Mouse (Mus musculus) lung, adult 2 months (tissue): ENCODE data around the gene Rfx4.

Source experiments
- CTCF ChIP-seq: fragments of 200-500 bp; IDR thresholded peaks from 2 replicates; pipeline ENCODE4 v1.5.1; 2011; ENCODE audit warnings: mild to moderate bottlenecking, low read length, control low read depth; ENCODE audit not compliant: insufficient read depth
- POLR2A ChIP-seq: fragments of 200-500 bp; IDR thresholded peaks from 2 replicates; pipeline ENCODE4 v1.6.1; 2011; ENCODE audit warnings: low read depth, mild to moderate bottlenecking, control low read depth, low read length, borderline replicate concordance; ENCODE audit errors: extremely low read depth

DNA sequence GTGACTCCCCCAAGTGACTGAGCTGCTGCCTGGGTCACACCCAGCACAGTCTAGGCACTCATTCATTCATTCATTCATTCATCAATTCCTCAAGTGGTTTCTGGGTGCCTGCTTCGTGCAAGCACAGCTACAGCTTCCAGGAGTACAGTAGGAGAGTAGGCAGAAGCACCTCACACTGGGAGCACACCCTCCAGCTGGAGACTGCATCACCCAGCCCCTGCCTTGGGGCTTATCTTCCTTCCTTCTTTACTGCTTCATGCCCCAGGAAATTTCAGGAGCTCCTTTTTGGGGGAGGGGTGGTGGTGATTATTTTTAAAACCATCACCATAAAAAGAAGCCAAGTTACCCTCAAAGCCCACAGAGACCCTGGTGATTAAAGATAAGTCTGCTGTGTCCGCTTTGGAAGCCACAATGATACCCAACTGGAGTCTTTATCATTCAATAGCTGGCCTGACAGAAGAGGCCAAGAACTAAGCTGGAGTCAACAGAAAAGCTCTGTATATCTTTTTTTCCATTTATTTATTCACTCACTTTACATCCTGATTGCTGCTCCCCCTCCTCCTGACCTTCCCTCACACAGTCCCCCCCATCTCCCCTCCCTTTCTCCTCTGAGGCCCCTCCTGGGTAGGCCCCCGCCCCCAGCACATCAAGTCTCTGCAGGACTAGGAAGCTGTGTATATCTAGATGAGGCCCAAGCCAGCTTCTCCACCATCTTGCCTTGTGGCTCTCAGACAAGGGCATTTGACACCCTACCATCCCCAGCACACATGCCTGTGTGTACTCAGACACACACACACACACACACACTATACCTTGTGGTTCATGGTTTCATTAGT, 142.5 kb downstream of the Rfx4 start:
- TF ChIP-seq POLR2A (no peak), CTCF (no peak)
